Mouse (Mus musculus): ENCODE measurements around the gene Ganc. TPM values are rescaled to one million over a fixed set of nuclear protein-coding genes. Genes with fewer than 3 reads are reported as not detected.
A peak's percentile ranks its signal among the peaks of the same experiment; 100 is the strongest.

The Ganc gene
- total and polyA plus RNA-seq, 3 experiments = 14.3 to 24.5 (median 22.0) TPM

DNA sequence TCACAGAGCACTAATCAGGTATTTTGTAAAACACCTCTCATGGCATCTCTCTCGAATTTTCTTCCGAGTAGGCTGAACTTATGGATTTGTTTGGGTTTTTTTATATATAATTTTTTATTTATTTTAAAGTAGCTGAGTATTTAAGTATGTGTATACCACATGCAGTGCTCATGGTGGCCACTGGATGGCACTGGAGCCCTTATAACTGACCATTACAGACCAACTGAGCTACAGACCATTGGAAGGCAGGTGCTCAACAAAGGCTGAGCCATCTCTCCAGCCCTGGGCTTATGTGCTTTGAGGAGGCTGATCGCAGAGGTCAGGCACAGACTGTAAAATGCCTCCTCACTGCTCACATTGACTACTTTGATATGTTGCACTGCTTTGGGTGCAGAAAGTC, 74.9 kb downstream of the Ganc start:
- no peaks in the 10 kb centered on the region for H3K79me2 ChIP-seq (replicated peaks; ENCODE audit: control insufficient read depth, insufficient read depth, low read length)
- intact Hi-C loops (cut with DNase I) = loop anchor here (2.0 to 10.0 kb wide), 2 partner anchors 192 to 626 kb away; partner anchors contain the start of gene Tgm7
- H3K27me3 ChIP-seq (ENCODE audit: control insufficient read depth, insufficient read depth, low read length) = no peaks in the 10 kb centered on the region
- no peaks in the 10 kb centered on the region for H3K36me3 ChIP-seq (ENCODE audit: control insufficient read depth, insufficient read depth, low read length)
- H3K4me1 ChIP-seq (ENCODE audit: control insufficient read depth, insufficient read depth, low read length) = peaks cover 2% of the 10 kb centered on the region; the same call in 1 of the 2 replicates
- no peak overlapping the region for H3K4me3 ChIP-seq
- WGBS = 44% methylated on average over 3 of the region's 3 CpGs
- no peak overlapping the region for H3K9ac ChIP-seq (ENCODE audit: low read depth, low read length)
- H3K27ac ChIP-seq = no peak overlapping the region
- peak; percentile 66 to 77 for DNase-seq
- no peak for TF ChIP-seq POLR2A (IDR thresholded peaks at IDR 0.05; ENCODE audit: insufficient read depth, low read depth, low read length)
- TF ChIP-seq CTCF (IDR thresholded peaks at IDR 0.05) = peak; percentile 87
- peak; percentile 64; the same call in 1 of the 2 replicates for TF ChIP-seq EP300 (IDR thresholded peaks at IDR 0.05; ENCODE audit: insufficient read depth, low read depth, low read length)

DNA sequence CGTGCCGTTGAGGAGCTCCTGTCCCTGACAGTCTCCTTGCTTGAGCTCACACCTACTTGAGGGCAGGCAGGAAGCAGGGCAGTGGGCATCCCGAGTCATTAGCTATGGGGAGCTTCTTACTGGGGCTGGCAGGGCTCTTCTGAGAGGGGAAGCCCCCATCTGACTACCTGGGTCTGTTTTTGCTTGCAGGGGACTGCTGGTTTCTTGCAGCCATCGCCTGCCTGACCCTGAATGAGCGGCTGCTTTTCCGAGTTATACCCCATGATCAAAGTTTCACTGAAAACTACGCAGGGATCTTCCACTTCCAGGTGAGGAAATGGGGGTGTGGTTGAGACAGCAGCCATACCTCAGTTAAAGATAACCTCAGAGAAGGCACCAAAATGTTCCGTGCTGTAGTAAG, 78.2 kb downstream of the Ganc start:
- no peak overlapping the region for H3K9ac ChIP-seq (ENCODE audit: low read depth, low read length)
- H3K4me3 ChIP-seq = no peak overlapping the region
- peaks cover 3% of the 10 kb centered on the region; the same call in 1 of the 2 replicates for H3K4me1 ChIP-seq (ENCODE audit: control insufficient read depth, insufficient read depth, low read length)
- H3K27me3 ChIP-seq (ENCODE audit: control insufficient read depth, insufficient read depth, low read length) = no peaks in the 10 kb centered on the region
- no peak overlapping the region for H3K27ac ChIP-seq
- no peaks in the 10 kb centered on the region for H3K79me2 ChIP-seq (replicated peaks; ENCODE audit: control insufficient read depth, insufficient read depth, low read length)
- TF ChIP-seq CTCF (IDR thresholded peaks at IDR 0.05) (no peak), POLR2A (IDR thresholded peaks at IDR 0.05; ENCODE audit: insufficient read depth, low read depth, low read length) (no peak), EP300 (IDR thresholded peaks at IDR 0.05; ENCODE audit: insufficient read depth, low read depth, low read length) (no peak)
- intact Hi-C loops (cut with DNase I) = loop anchor here (5.0 kb wide), 2 partner anchors 125 to 385 kb away; partner anchors contain the start of genes Haus2 and Lrrc57
- no peaks in the 10 kb centered on the region for H3K36me3 ChIP-seq (ENCODE audit: control insufficient read depth, insufficient read depth, low read length)
- DNase-seq = no peak
- WGBS = 62% methylated on average over 8 of the region's 8 CpGs

DNA sequence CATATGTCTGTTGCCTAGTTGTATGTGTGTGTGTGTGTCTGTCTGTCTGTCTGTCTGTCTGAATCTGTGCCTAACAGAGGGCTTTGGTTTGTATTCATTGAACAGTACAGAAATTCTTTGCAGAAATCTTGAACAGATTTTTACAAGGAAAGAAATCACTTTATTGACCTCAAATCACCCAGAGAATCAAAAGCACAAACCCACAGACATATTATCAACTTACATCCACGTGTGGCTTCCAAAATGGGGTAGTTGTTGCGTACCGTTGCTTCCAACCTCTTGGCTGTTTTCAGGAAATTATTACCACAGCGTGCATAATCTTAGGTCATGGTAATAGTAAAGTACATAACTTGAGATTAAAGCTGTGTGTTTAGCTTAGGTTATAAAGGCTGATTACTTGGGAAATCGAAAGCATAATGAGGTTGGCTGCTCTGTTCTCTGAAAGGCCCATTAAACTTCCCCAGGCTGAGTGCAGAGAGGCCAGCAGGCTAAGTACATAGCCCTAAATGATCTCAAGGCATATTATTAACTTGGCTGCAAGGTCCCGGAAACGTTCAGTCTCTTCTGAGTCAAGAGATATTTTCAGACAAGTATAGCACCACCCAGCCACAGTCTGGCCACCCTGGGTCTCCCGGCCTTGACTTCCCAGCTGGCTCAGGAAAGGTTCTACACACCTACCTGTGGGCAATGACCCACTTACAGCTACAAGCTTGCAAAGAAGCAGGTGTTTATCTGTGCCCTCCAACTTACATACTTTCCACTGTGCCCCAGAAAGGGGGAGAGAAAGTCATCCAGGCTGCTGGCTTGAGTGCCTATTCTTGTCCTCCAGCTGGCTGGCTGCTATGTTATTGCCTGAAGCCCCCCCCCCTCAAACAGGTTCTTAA, 79.1 kb downstream of the Ganc start:
- intact Hi-C loops (cut with DNase I) = loop anchor here (5.0 kb wide), 2 partner anchors 125 to 385 kb away; partner anchors contain the start of genes Haus2 and Lrrc57
- Histone ChIP-seq H3K9ac (ENCODE audit: low read depth, low read length) (no peak overlapping the region), H3K4me3 (no peak overlapping the region), H3K36me3 (ENCODE audit: control insufficient read depth, insufficient read depth, low read length) (no peaks in the 10 kb centered on the region), H3K27ac (peak overlapping the region; percentile 71), H3K4me1 (ENCODE audit: control insufficient read depth, insufficient read depth, low read length) (peaks cover 3% of the 10 kb centered on the region; the same call in 1 of the 2 replicates), H3K79me2 (replicated peaks; ENCODE audit: control insufficient read depth, insufficient read depth, low read length) (no peaks in the 10 kb centered on the region), H3K27me3 (ENCODE audit: control insufficient read depth, insufficient read depth, low read length) (no peaks in the 10 kb centered on the region)
- 0 out of 2 replicates have a peak, but pooled peaks have one; percentile 25 for TF ChIP-seq POLR2A (IDR thresholded peaks at IDR 0.05; ENCODE audit: insufficient read depth, low read depth, low read length)
- no peak for TF ChIP-seq CTCF (IDR thresholded peaks at IDR 0.05)
- no peak for TF ChIP-seq EP300 (IDR thresholded peaks at IDR 0.05; ENCODE audit: insufficient read depth, low read depth, low read length)
- whole genome bisulfite sequencing = 44% methylated on average over 8 of the region's 8 CpGs
- DNase-seq = peak in 1 of 2 experiments; percentile 33

DNA sequence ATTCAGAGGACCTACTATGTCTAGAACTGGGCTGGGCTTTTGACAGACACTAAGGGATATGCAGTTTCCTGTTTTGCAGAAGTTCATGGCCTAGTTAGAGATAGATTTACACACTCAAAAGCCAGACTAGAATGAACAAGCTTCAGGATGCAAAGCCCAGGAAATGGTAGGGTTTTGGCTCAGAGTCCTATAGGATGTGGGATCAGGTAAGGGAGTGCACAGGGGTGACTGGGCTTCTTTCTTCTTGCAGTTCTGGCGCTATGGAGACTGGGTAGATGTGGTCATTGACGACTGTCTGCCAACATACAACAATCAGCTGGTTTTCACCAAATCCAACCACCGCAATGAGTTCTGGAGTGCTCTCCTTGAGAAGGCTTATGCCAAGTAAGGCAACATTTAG, 80.5 kb downstream of the Ganc start:
- H3K4me1 ChIP-seq (ENCODE audit: control insufficient read depth, insufficient read depth, low read length) = peaks cover 3% of the 10 kb centered on the region; the same call in 1 of the 2 replicates
- no peak overlapping the region for H3K4me3 ChIP-seq
- no peaks in the 10 kb centered on the region for H3K79me2 ChIP-seq (replicated peaks; ENCODE audit: control insufficient read depth, insufficient read depth, low read length)
- no peak for DNase-seq
- no peak overlapping the region for H3K9ac ChIP-seq (ENCODE audit: low read depth, low read length)
- no peaks in the 10 kb centered on the region for H3K27me3 ChIP-seq (ENCODE audit: control insufficient read depth, insufficient read depth, low read length)
- no peak for TF ChIP-seq EP300 (IDR thresholded peaks at IDR 0.05; ENCODE audit: insufficient read depth, low read depth, low read length)
- TF ChIP-seq CTCF (IDR thresholded peaks at IDR 0.05) = no peak
- TF ChIP-seq POLR2A (IDR thresholded peaks at IDR 0.05; ENCODE audit: insufficient read depth, low read depth, low read length) = no peak
- no peaks in the 10 kb centered on the region for H3K36me3 ChIP-seq (ENCODE audit: control insufficient read depth, insufficient read depth, low read length)
- WGBS = 78% methylated on average over 3 of the region's 3 CpGs
- intact Hi-C loops (cut with DNase I) = loop anchor here (5.0 kb wide), 2 partner anchors 123 to 383 kb away; partner anchors contain the start of genes Haus2 and Lrrc57
- H3K27ac ChIP-seq = no peak overlapping the region

DNA sequence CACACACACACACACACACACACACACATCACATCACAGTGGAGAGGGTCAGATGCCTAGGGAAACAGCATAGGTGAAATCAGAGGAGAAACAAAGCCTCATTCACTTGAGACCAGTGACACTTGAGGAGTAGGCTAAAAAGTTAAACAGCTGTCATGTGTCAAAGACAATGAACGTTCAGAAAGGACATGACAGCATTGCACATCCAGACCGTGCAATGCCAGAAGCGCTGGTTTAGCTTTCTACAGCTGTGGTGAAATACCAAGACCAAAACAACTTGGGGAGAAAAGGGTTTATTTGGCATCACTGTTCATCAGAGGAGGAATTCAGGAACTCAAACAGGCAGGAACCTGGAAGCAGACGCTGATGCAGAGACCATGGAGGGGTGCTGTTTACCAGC, 89.6 kb downstream of the Ganc start:
- no peak overlapping the region for H3K4me3 ChIP-seq
- no peaks in the 10 kb centered on the region for H3K4me1 ChIP-seq (ENCODE audit: control insufficient read depth, insufficient read depth, low read length)
- H3K27me3 ChIP-seq (ENCODE audit: control insufficient read depth, insufficient read depth, low read length) = no peaks in the 10 kb centered on the region
- H3K36me3 ChIP-seq (ENCODE audit: control insufficient read depth, insufficient read depth, low read length) = no peaks in the 10 kb centered on the region
- TF ChIP-seq POLR2A (IDR thresholded peaks at IDR 0.05; ENCODE audit: insufficient read depth, low read depth, low read length) (no peak), EP300 (IDR thresholded peaks at IDR 0.05; ENCODE audit: insufficient read depth, low read depth, low read length) (no peak), CTCF (IDR thresholded peaks at IDR 0.05) (no peak)
- H3K9ac ChIP-seq (ENCODE audit: low read depth, low read length) = no peak overlapping the region
- H3K27ac ChIP-seq = no peak overlapping the region
- H3K79me2 ChIP-seq (replicated peaks; ENCODE audit: control insufficient read depth, insufficient read depth, low read length) = no peaks in the 10 kb centered on the region
- WGBS = 41% methylated on average over 4 of the region's 4 CpGs
- intact Hi-C loops (cut with DNase I) = no loop called here
- DNase-seq = no peak

DNA sequence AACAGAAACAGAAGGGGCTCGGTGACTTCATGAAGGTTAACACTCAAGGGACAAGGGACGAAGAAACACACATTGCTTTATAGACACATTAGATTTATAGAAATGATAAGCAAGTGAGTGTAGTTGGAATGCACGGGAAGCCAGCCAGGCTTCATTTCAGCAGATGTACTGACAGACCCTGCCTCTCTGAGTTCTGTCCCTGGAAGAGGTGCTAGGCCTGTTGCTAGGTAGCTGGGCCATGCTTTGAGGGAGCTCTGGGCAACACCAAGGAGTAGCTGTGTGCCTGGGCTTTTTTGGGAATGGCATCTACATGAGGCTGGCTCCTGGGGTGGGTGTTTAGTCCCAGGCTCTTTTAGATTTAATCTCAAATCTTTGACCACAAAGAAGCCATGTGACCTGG, 92.8 kb downstream of the Ganc start:
- H3K79me2 ChIP-seq (replicated peaks; ENCODE audit: control insufficient read depth, insufficient read depth, low read length) = no peaks in the 10 kb centered on the region
- no peaks in the 10 kb centered on the region for H3K27me3 ChIP-seq (ENCODE audit: control insufficient read depth, insufficient read depth, low read length)
- H3K4me3 ChIP-seq = no peak overlapping the region
- H3K9ac ChIP-seq (ENCODE audit: low read depth, low read length) = no peak overlapping the region
- H3K36me3 ChIP-seq (ENCODE audit: control insufficient read depth, insufficient read depth, low read length) = no peaks in the 10 kb centered on the region
- 57% methylated on average over 3 of the region's 3 CpGs for WGBS
- TF ChIP-seq EP300 (IDR thresholded peaks at IDR 0.05; ENCODE audit: insufficient read depth, low read depth, low read length) = no peak
- TF ChIP-seq POLR2A (IDR thresholded peaks at IDR 0.05; ENCODE audit: insufficient read depth, low read depth, low read length) = no peak
- TF ChIP-seq CTCF (IDR thresholded peaks at IDR 0.05) = no peak
- no peaks in the 10 kb centered on the region for H3K4me1 ChIP-seq (ENCODE audit: control insufficient read depth, insufficient read depth, low read length)
- intact Hi-C loops (cut with DNase I) = no loop called here
- H3K27ac ChIP-seq = no peak overlapping the region
- DNase-seq = no peak
